Mouse (Mus musculus): Measurements from ENCODE around the gene Nlgn3. TPM values are rescaled to one million over a fixed set of nuclear protein-coding genes. Genes with fewer than 3 reads are reported as not detected.

The Nlgn3 gene
- 90.9 and 94.7 TPM in 2 replicates for polyA plus RNA-seq (2015; fragmentation: Nextera tagmentation; extraction: Ambion mirVana)

GRCm38 (mm10) chrX:101299055-101299454 lies at the start of gene Nlgn3:
Gene Nlgn3 (plus strand): TSS chrX:101299168.
- Histone ChIP-seq H3K9ac (ENCODE audit: low read depth, low read length) (peak within 1 kb of the TSS; percentile 78), H3K36me3 (ENCODE audit: control insufficient read depth, insufficient read depth, low read length) (peaks cover 3% of the 10 kb centered on the region), H3K27ac (ENCODE audit: low read length) (peak within 1 kb of the TSS; percentile 88), H3K4me1 (ENCODE audit: control insufficient read depth, insufficient read depth, low read length) (peaks cover 22% of the 10 kb centered on the region), H3K4me3 (ENCODE audit: low read depth, low read length) (peak within 1 kb of the TSS; percentile 57), H3K4me2 (ENCODE audit: low read length) (peak within 1 kb of the TSS; percentile 70), H3K27me3 (ENCODE audit: control insufficient read depth, insufficient read depth, low read depth, low read length) (no peaks in the 10 kb centered on the region; the same call in 1 of the 2 replicates), H3K9me3 (replicated peaks; ENCODE audit: control insufficient read depth, low read length, poor library complexity, severe bottlenecking) (no peaks in the 10 kb centered on the region)
- ATAC-seq: peak; percentile 28
- WGBS: 13% methylated on average over 13 of the region's 24 CpGs

DNA sequence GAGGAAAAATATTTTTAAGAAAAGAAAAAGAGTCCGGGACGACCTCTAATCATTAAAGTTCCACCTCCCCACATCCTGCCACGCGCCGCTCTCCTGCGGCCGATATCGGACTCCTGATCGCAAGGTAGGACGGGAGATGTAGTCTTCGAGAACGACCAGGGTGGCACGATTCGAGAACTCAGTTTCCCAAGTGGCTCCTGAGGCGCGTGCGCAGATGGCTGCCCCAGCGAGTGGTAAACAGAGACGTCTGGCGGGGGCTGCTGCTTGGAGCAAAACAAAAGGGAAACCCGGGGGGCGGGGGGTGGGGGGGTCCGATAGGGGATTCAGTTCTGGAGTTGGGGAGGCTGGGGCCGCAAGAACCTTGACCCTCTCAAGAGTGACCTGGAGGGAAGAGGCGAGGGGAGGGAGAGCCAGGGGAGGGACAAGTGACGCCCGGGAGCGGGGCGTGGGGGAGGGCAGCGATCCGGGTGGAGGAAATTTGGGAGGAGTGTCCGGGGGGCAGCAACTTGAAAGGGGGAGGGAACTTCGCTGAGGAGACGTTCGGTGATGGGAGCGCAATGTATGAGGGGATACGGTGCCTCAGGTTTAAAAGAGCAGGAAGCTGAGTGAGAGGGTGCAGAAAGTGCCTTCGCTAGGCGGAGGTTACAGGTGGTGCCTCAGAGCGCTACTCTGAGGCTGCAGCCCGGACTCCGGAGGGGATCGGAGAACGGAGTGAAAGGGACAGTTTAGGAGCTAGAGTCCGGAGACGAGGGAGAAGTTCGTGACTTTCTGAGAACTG lies 44.8 kb upstream of the Nlgn3 start, which contains the start of gene Foxo4:
TSS of gene Foxo4 (plus strand) at position 577 of the 778 bp plus-strand sequence.
- WGBS: 23% methylated on average over 44 of the region's 47 CpGs
- peak within 1 kb of the TSS; percentile 51 for H3K4me3 ChIP-seq (ENCODE audit: low read depth, low read length)

GRCm38 (mm10) chrX:101254740-101255139 lies 44.2 kb upstream of the Nlgn3 start:
- WGBS: 20% methylated on average over 16 of the region's 26 CpGs
- Histone ChIP-seq H3K4me3 (ENCODE audit: low read depth, low read length) (peak overlapping the region; percentile 51), H3K9ac (ENCODE audit: low read depth, low read length) (peak overlapping the region; percentile 63), H3K27me3 (ENCODE audit: control insufficient read depth, insufficient read depth, low read depth, low read length) (no peaks in the 10 kb centered on the region), H3K4me1 (ENCODE audit: control insufficient read depth, insufficient read depth, low read length) (no peaks in the 10 kb centered on the region), H3K27ac (ENCODE audit: low read length) (no peak overlapping the region), H3K36me3 (ENCODE audit: control insufficient read depth, insufficient read depth, low read length) (no peaks in the 10 kb centered on the region), H3K9me3 (replicated peaks; ENCODE audit: control insufficient read depth, low read length, poor library complexity, severe bottlenecking) (no peaks in the 10 kb centered on the region), H3K4me2 (ENCODE audit: low read length) (peak overlapping the region; percentile 81)
- ATAC-seq: peak; percentile 54

More for the DNA sequence above, 44.8 kb upstream of the Nlgn3 start, which contains the start of gene Foxo4:
- Histone ChIP-seq H3K4me1 (ENCODE audit: control insufficient read depth, insufficient read depth, low read length) (no peaks in the 10 kb centered on the region), H3K36me3 (ENCODE audit: control insufficient read depth, insufficient read depth, low read length) (no peaks in the 10 kb centered on the region), H3K27me3 (ENCODE audit: control insufficient read depth, insufficient read depth, low read depth, low read length) (no peaks in the 10 kb centered on the region), H3K9me3 (replicated peaks; ENCODE audit: control insufficient read depth, low read length, poor library complexity, severe bottlenecking) (no peaks in the 10 kb centered on the region), H3K4me2 (ENCODE audit: low read length) (peak within 1 kb of the TSS; percentile 81), H3K9ac (ENCODE audit: low read depth, low read length) (peak within 1 kb of the TSS; percentile 63), H3K27ac (ENCODE audit: low read length) (no peak within 1 kb of the TSS)
- peak; percentile 95 for ATAC-seq

DNA sequence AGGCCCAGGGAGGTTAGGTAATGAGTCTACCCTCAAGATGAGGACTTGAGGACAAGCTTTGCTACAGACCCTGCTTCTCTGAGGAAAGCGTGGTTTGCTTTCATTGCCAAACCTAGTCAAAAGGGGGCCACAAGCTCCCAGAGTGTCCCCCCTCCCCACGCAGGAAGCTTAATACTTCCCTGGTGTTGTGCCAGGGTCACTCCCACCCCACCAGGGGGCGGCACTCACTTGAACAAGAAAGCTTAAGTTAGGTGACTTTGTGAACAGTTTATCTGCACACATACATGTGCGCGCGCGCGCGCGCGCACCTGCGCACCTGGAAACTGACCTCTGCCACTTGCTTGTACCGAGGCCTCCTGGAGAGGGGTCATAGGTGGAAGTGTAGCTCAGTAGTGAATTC lies 42.4 kb upstream of the Nlgn3 start:
- H3K9me3 ChIP-seq (replicated peaks; ENCODE audit: control insufficient read depth, low read length, poor library complexity, severe bottlenecking): no peaks in the 10 kb centered on the region
- H3K4me2 ChIP-seq (ENCODE audit: low read length): no peak overlapping the region
- no peak overlapping the region for H3K9ac ChIP-seq (ENCODE audit: low read depth, low read length)
- H3K4me1 ChIP-seq (ENCODE audit: control insufficient read depth, insufficient read depth, low read length): no peaks in the 10 kb centered on the region; the same call in 1 of the 2 replicates
- no peaks in the 10 kb centered on the region for H3K27me3 ChIP-seq (ENCODE audit: control insufficient read depth, insufficient read depth, low read depth, low read length)
- H3K27ac ChIP-seq (ENCODE audit: low read length): no peak overlapping the region
- H3K4me3 ChIP-seq (ENCODE audit: low read depth, low read length): no peak overlapping the region
- ATAC-seq: no peak
- WGBS: 85% methylated on average over 13 of the region's 13 CpGs
- no peaks in the 10 kb centered on the region for H3K36me3 ChIP-seq (ENCODE audit: control insufficient read depth, insufficient read depth, low read length)

GRCm38 (mm10) chrX:101260441-101261325 lies 38.3 kb upstream of the Nlgn3 start:
- Histone ChIP-seq H3K9me3 (replicated peaks; ENCODE audit: control insufficient read depth, low read length, poor library complexity, severe bottlenecking) (no peaks in the 10 kb centered on the region), H3K4me3 (ENCODE audit: low read depth, low read length) (no peak overlapping the region), H3K27ac (ENCODE audit: low read length) (no peak overlapping the region), H3K27me3 (ENCODE audit: control insufficient read depth, insufficient read depth, low read depth, low read length) (no peaks in the 10 kb centered on the region), H3K4me1 (ENCODE audit: control insufficient read depth, insufficient read depth, low read length) (no peaks in the 10 kb centered on the region; the same call in 1 of the 2 replicates), H3K9ac (ENCODE audit: low read depth, low read length) (no peak overlapping the region), H3K4me2 (ENCODE audit: low read length) (no peak overlapping the region), H3K36me3 (ENCODE audit: control insufficient read depth, insufficient read depth, low read length) (no peaks in the 10 kb centered on the region)
- 23% methylated on average over 8 of the region's 13 CpGs for WGBS
- peak; percentile 58; the same call in 1 of the 2 replicates for ATAC-seq

GRCm38 (mm10) chrX:101263892-101264291 lies 35.1 kb upstream of the Nlgn3 start, which contains the start of gene Gm614:
Gene Gm614 (minus strand): TSS chrX:101263992.
- no peaks in the 10 kb centered on the region for H3K27me3 ChIP-seq (ENCODE audit: control insufficient read depth, insufficient read depth, low read depth, low read length)
- no peak for ATAC-seq
- H3K9ac ChIP-seq (ENCODE audit: low read depth, low read length): no peak within 1 kb of the TSS
- no peaks in the 10 kb centered on the region; the same call in 1 of the 2 replicates for H3K4me1 ChIP-seq (ENCODE audit: control insufficient read depth, insufficient read depth, low read length)
- no peaks in the 10 kb centered on the region for H3K36me3 ChIP-seq (ENCODE audit: control insufficient read depth, insufficient read depth, low read length)
- WGBS: 64% methylated on average over 1 of the region's 1 CpGs
- no peak within 1 kb of the TSS for H3K4me3 ChIP-seq (ENCODE audit: low read depth, low read length)
- H3K4me2 ChIP-seq (ENCODE audit: low read length): no peak within 1 kb of the TSS
- H3K27ac ChIP-seq (ENCODE audit: low read length): no peak within 1 kb of the TSS
- H3K9me3 ChIP-seq (replicated peaks; ENCODE audit: control insufficient read depth, low read length, poor library complexity, severe bottlenecking): no peaks in the 10 kb centered on the region

GRCm38 (mm10) chrX:101266631-101267030 lies 32.3 kb upstream of the Nlgn3 start:
- no peak overlapping the region for H3K27ac ChIP-seq (ENCODE audit: low read length)
- H3K27me3 ChIP-seq (ENCODE audit: control insufficient read depth, insufficient read depth, low read depth, low read length): no peaks in the 10 kb centered on the region
- 94% methylated on average over 6 of the region's 6 CpGs for WGBS
- H3K4me1 ChIP-seq (ENCODE audit: control insufficient read depth, insufficient read depth, low read length): no peaks in the 10 kb centered on the region
- H3K4me2 ChIP-seq (ENCODE audit: low read length): no peak overlapping the region
- H3K9ac ChIP-seq (ENCODE audit: low read depth, low read length): no peak overlapping the region
- no peak overlapping the region for H3K4me3 ChIP-seq (ENCODE audit: low read depth, low read length)
- H3K9me3 ChIP-seq (replicated peaks; ENCODE audit: control insufficient read depth, low read length, poor library complexity, severe bottlenecking): no peaks in the 10 kb centered on the region
- H3K36me3 ChIP-seq (ENCODE audit: control insufficient read depth, insufficient read depth, low read length): no peaks in the 10 kb centered on the region
- no peak for ATAC-seq

- H3K4me2 ChIP-seq (ENCODE audit: low read length): no peak within 1 kb of the TSS
- ATAC-seq: no peak
- H3K4me1 ChIP-seq (ENCODE audit: control insufficient read depth, insufficient read depth, low read length): no peaks in the 10 kb centered on the region
- WGBS: 74% methylated on average over 5 of the region's 5 CpGs
- no peaks in the 10 kb centered on the region for H3K36me3 ChIP-seq (ENCODE audit: control insufficient read depth, insufficient read depth, low read length)
- no peak within 1 kb of the TSS for H3K4me3 ChIP-seq (ENCODE audit: low read depth, low read length)
- no peak within 1 kb of the TSS for H3K9ac ChIP-seq (ENCODE audit: low read depth, low read length)
- H3K27me3 ChIP-seq (ENCODE audit: control insufficient read depth, insufficient read depth, low read depth, low read length): no peaks in the 10 kb centered on the region
- no peak within 1 kb of the TSS for H3K27ac ChIP-seq (ENCODE audit: low read length)
- H3K9me3 ChIP-seq (replicated peaks; ENCODE audit: control insufficient read depth, low read length, poor library complexity, severe bottlenecking): no peaks in the 10 kb centered on the region
Measured at GRCm38 (mm10) chrX:101268025-101268754, 30.8 kb upstream of the Nlgn3 start, which contains the start of gene Il2rg. Gene Il2rg (minus strand): TSS chrX:101268255.

All from midbrain, embryonic 16.5 days (tissue).